Mouse (Mus musculus) bone marrow macrophage, adult 2 months (primary cell): Measurements from ENCODE around the gene Mepe.

Source experiments
- CTCF ChIP-seq: IDR thresholded peaks from 2 replicates; pipeline ENCODE4 v1.5.1; 2012; ENCODE audit warnings: low read depth, mild to moderate bottlenecking, low read length, moderate library complexity
- POLR2A ChIP-seq: IDR thresholded peaks from 2 replicates; pipeline ENCODE4 v1.6.1; 2012; ENCODE audit warnings: mild to moderate bottlenecking, low read depth, low read length, borderline replicate concordance

DNA sequence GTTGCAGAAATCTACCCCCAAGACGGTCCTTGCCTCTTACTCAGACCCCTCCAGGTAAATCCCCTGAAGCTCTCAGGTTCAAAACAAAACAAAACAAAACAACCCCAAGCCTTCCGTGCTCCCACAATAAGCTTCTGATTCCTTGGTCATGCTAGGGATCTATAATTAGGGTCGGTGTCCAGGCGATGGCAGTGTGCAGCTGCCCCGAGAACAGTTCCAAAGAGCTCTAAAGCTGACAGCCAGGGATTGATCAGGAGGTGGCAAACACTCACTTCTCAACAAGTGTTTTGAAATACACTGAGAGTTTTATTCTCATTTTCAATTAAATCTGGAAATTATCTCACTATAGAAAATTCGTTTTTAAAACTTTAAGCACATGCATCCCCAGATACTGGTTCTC is 17.8 kb downstream of the Mepe start:
- TF ChIP-seq POLR2A (no peak), CTCF (0 out of 2 replicates have a peak, but pooled peaks have one; percentile 10)
